Mouse (Mus musculus) kidney, postnatal 4 days (tissue): ENCODE results near the gene Wfdc1.

Experiments used
- DNase-seq, 2 experiments: peaks; one replicate each; pipeline ENCODE4 v3.0.0; 2021; ENCODE audit warnings: mixed read lengths in 2 of 2

Gene Wfdc1

GRCm38 (mm10) chr8:119641058-119641457, 25.1 kb upstream of the Wfdc1 start:
- DNase-seq: no peak

GRCm38 (mm10) chr8:119642960-119643359, 23.2 kb upstream of the Wfdc1 start:
- DNase-seq: no peak

GRCm38 (mm10) chr8:119644429-119644960, 21.7 kb upstream of the Wfdc1 start:
- peak in 1 of 2 experiments; percentile 48 for DNase-seq

- DNase-seq: no peak
These were observed 21.1 kb upstream of the Wfdc1 start for GRCm38 (mm10) chr8:119644981-119645597.

GRCm38 (mm10) chr8:119646197-119646596, 20.0 kb upstream of the Wfdc1 start:
- DNase-seq: no peak

GRCm38 (mm10) chr8:119646846-119647245, 19.3 kb upstream of the Wfdc1 start:
- no peak for DNase-seq

GRCm38 (mm10) chr8:119651324-119651723, 14.8 kb upstream of the Wfdc1 start:
- DNase-seq: peak; percentile 41 to 62

- DNase-seq: peak; percentile 52 to 56
These were observed 9.3 kb upstream of the Wfdc1 start for GRCm38 (mm10) chr8:119656709-119657464.

- DNase-seq: peak; percentile 72 to 82
These were observed 5.1 kb upstream of the Wfdc1 start for GRCm38 (mm10) chr8:119661081-119661480.

GRCm38 (mm10) chr8:119661892-119662291, 4.3 kb upstream of the Wfdc1 start:
- peak in 1 of 2 experiments; percentile 24 for DNase-seq

GRCm38 (mm10) chr8:119663440-119663839, 2.7 kb upstream of the Wfdc1 start:
- no peak for DNase-seq

- DNase-seq: peak; percentile 67 to 78
These were observed 895 bp upstream of the Wfdc1 start for GRCm38 (mm10) chr8:119665270-119665669.

GRCm38 (mm10) chr8:119668447-119668846, 2.3 kb downstream of the Wfdc1 start:
- no peak for DNase-seq

GRCm38 (mm10) chr8:119669284-119669683, 3.1 kb downstream of the Wfdc1 start:
- DNase-seq: peak in 1 of 2 experiments; percentile 46

GRCm38 (mm10) chr8:119670419-119671091, 4.4 kb downstream of the Wfdc1 start:
- DNase-seq: peak in 1 of 2 experiments; percentile 48

- peak; percentile 54 to 62 for DNase-seq
These were observed 7.9 kb downstream of the Wfdc1 start for GRCm38 (mm10) chr8:119673976-119674555.

- DNase-seq: no peak
These were observed 9.3 kb downstream of the Wfdc1 start for GRCm38 (mm10) chr8:119675457-119675856.

GRCm38 (mm10) chr8:119676389-119676788, 10.2 kb downstream of the Wfdc1 start:
- peak; percentile 95 to 96 for DNase-seq

GRCm38 (mm10) chr8:119678138-119678843, 12.1 kb downstream of the Wfdc1 start:
- DNase-seq: peak; percentile 60 to 77

GRCm38 (mm10) chr8:119679184-119679583, 13.0 kb downstream of the Wfdc1 start:
- DNase-seq: peak in 1 of 2 experiments; percentile 16

- DNase-seq: no peak
These were observed 24.4 kb downstream of the Wfdc1 start for GRCm38 (mm10) chr8:119690602-119691001.

- DNase-seq: no peak
These were observed 25.8 kb downstream of the Wfdc1 start for GRCm38 (mm10) chr8:119691989-119692388.
